Mouse (Mus musculus): Measurements from ENCODE around the gene Mesp2.
"Not testable (repeated sequence)": the region's sequence is repeated elsewhere in the genome, so short reads cannot be mapped to it uniquely, and the experiment has no call there.

Mesp2 gene

GRCm38 (mm10) chr7:79810611-79811506 is at the start of gene Mesp2:
TSS of gene Mesp2 (plus strand) at chr7:79810727.
- DNase-seq (ENCODE audit: low spot score in 2 of 2), result peak; percentile 42 to 55

- no peak for DNase-seq (ENCODE audit: low spot score in 2 of 2)
These were observed 49.2 kb upstream of the Mesp2 start for GRCm38 (mm10) chr7:79761124-79761876.

- DNase-seq (ENCODE audit: low spot score in 2 of 2), result no peak
These were observed 48.4 kb upstream of the Mesp2 start for GRCm38 (mm10) chr7:79762106-79762505.

- no peak for DNase-seq (ENCODE audit: low spot score in 2 of 2)
These were observed 44.5 kb upstream of the Mesp2 start for GRCm38 (mm10) chr7:79765991-79766390.

GRCm38 (mm10) chr7:79769664-79770063 is 40.9 kb upstream of the Mesp2 start:
- no peak for DNase-seq (ENCODE audit: low spot score in 2 of 2)

GRCm38 (mm10) chr7:79771561-79772512 is 38.7 kb upstream of the Mesp2 start:
- DNase-seq (ENCODE audit: low spot score in 2 of 2), result no peak

- DNase-seq (ENCODE audit: low spot score in 2 of 2), result peak; percentile 21 to 46
These were observed 29.6 kb upstream of the Mesp2 start for GRCm38 (mm10) chr7:79780647-79781626.

- DNase-seq (ENCODE audit: low spot score in 2 of 2), result no peak
These were observed 28.6 kb upstream of the Mesp2 start for GRCm38 (mm10) chr7:79781826-79782515.

- DNase-seq (ENCODE audit: low spot score in 2 of 2), result no peak
These were observed 28.0 kb upstream of the Mesp2 start for GRCm38 (mm10) chr7:79782516-79782855.

- peak in 1 of 2 experiments; percentile 45 for DNase-seq (ENCODE audit: low spot score in 2 of 2)
These were observed 24.2 kb upstream of the Mesp2 start for GRCm38 (mm10) chr7:79786295-79786694.

GRCm38 (mm10) chr7:79789812-79790211 is 20.7 kb upstream of the Mesp2 start:
- not testable (repeated sequence) for DNase-seq (ENCODE audit: low spot score in 2 of 2)

- DNase-seq (ENCODE audit: low spot score in 2 of 2), result no peak
These were observed 17.7 kb upstream of the Mesp2 start for GRCm38 (mm10) chr7:79792635-79793421.

- no peak for DNase-seq (ENCODE audit: low spot score in 2 of 2)
These were observed 16.8 kb upstream of the Mesp2 start, which contains the start of gene Mesp1 for GRCm38 (mm10) chr7:79793688-79794087. TSS of gene Mesp1 (minus strand) at chr7:79793788.

GRCm38 (mm10) chr7:79798606-79799005 is 11.9 kb upstream of the Mesp2 start:
- no peak for DNase-seq (ENCODE audit: low spot score in 2 of 2)

- peak; percentile 33 to 49 for DNase-seq (ENCODE audit: low spot score in 2 of 2)
These were observed 11.5 kb upstream of the Mesp2 start for GRCm38 (mm10) chr7:79799048-79799447.

- DNase-seq (ENCODE audit: low spot score in 2 of 2), result no peak
These were observed 11.0 kb upstream of the Mesp2 start for GRCm38 (mm10) chr7:79799506-79799905.

- no peak for DNase-seq (ENCODE audit: low spot score in 2 of 2)
These were observed 10.2 kb upstream of the Mesp2 start for GRCm38 (mm10) chr7:79800336-79800735.

GRCm38 (mm10) chr7:79801391-79801790 is 9.1 kb upstream of the Mesp2 start:
- no peak for DNase-seq (ENCODE audit: low spot score in 2 of 2)

- no peak for DNase-seq (ENCODE audit: low spot score in 2 of 2)
These were observed 8.5 kb upstream of the Mesp2 start for GRCm38 (mm10) chr7:79802037-79802436.
